In genomic region chr1:134962821-134963220, GRCm38 (mm10) we compare ENCODE assay signal across 8 mouse cellular contexts. TPM values are rescaled to one million over a fixed set of nuclear protein-coding genes. Genes with fewer than 3 reads are reported as not detected.
DNase-seq lines count a peak whose midpoint lies in the region; ATAC-seq and TF ChIP-seq lines count a peak whose summit lies in the region.

No protein-coding gene starts in this region.

- H3K27me3 ChIP-seq in spleen, adult 2 months (ENCODE audit: control insufficient read depth, insufficient read depth, low read length), result no peaks in the 10 kb centered on the region
- H3K27me3 ChIP-seq in embryonic facial prominence, embryonic 12.5 days, result no peaks in the 10 kb centered on the region
- no peaks in the 10 kb centered on the region for H3K27me3 ChIP-seq in stomach, embryonic 16.5 days (ENCODE audit: control insufficient read depth, insufficient read depth, low read length)

- no peaks in the 10 kb centered on the region for H3K9me3 ChIP-seq in embryonic facial prominence, embryonic 12.5 days
- no peaks in the 10 kb centered on the region for H3K9me3 ChIP-seq in stomach, embryonic 16.5 days (replicated peaks; ENCODE audit: control insufficient read depth, low read length)

- H3K4me2 ChIP-seq in embryonic facial prominence, embryonic 12.5 days (replicated peaks), result peak overlapping the region; percentile 70
- H3K4me2 ChIP-seq in stomach, embryonic 16.5 days (ENCODE audit: low read depth, low read length), result peak overlapping the region; percentile 82

- peak; percentile 33 to 37 for DNase-seq in spleen, adult 2 months (ENCODE audit: low read depth in 1 of 2, low spot score in 2 of 2)
- DNase-seq in spleen, adult 12 weeks (ENCODE audit: low spot score), result no peak
- DNase-seq in lung, postnatal 25 days (ENCODE audit: low spot score), result peak; percentile 21
- no peak for DNase-seq in layer of hippocampus, adult 9-11 months
- no peak for DNase-seq in adipocyte (ENCODE audit: low spot score)

- H3K36me3 ChIP-seq in spleen, adult 2 months (ENCODE audit: control insufficient read depth, insufficient read depth, low read length), result no peaks in the 10 kb centered on the region
- H3K36me3 ChIP-seq in embryonic facial prominence, embryonic 12.5 days, result no peaks in the 10 kb centered on the region
- no peaks in the 10 kb centered on the region for H3K36me3 ChIP-seq in stomach, embryonic 16.5 days (ENCODE audit: control insufficient read depth, insufficient read depth, low read length)

- TF ChIP-seq CTCF in spleen, adult 2 months (IDR thresholded peaks at IDR 0.05; ENCODE audit: extremely low read depth, insufficient read depth, insufficient read length, insufficient replicate concordance), result peak; percentile 22; the same call in 1 of the 2 replicates

- H3K9ac ChIP-seq in embryonic facial prominence, embryonic 12.5 days, result peak overlapping the region; percentile 52
- peak overlapping the region; percentile 79 for H3K9ac ChIP-seq in stomach, embryonic 16.5 days (ENCODE audit: low read length)

- no peak for TF ChIP-seq POLR2A in spleen, adult 2 months (IDR thresholded peaks at IDR 0.05; ENCODE audit: low read depth, low read length)

- H3K27ac ChIP-seq in spleen, adult 2 months (ENCODE audit: insufficient read depth, low read length), result peak overlapping the region; percentile 24; the same call in 1 of the 2 replicates
- H3K27ac ChIP-seq in embryonic facial prominence, embryonic 12.5 days, result no peak overlapping the region
- peak overlapping the region; percentile 34; the same call in 1 of the 2 replicates for H3K27ac ChIP-seq in stomach, embryonic 16.5 days (ENCODE audit: low read length)

- no peaks in the 10 kb centered on the region for H3K4me1 ChIP-seq in spleen, adult 2 months (ENCODE audit: control insufficient read depth, insufficient read depth, insufficient read length)
- peaks cover 10% of the 10 kb centered on the region; the same call in 1 of the 2 replicates for H3K4me1 ChIP-seq in embryonic facial prominence, embryonic 12.5 days
- peaks cover 15% of the 10 kb centered on the region for H3K4me1 ChIP-seq in stomach, embryonic 16.5 days (ENCODE audit: control insufficient read depth, insufficient read depth, low read length)

- 3% methylated on average over 11 of the region's 11 CpGs for WGBS in spleen, adult 2 months
- WGBS in embryonic facial prominence, embryonic 12.5 days, result 4% methylated on average over 11 of the region's 11 CpGs
- 2% methylated on average over 11 of the region's 11 CpGs for WGBS in stomach, embryonic 16.5 days

- ATAC-seq in embryonic facial prominence, embryonic 12.5 days (ENCODE audit: insufficient number of reproducible peaks, insufficient read depth, low FRiP score, low TSS enrichment), result no peak
- peak; percentile 61 for ATAC-seq in inflammation-experienced regulatory T-cells, adult 6 months
- ATAC-seq in stomach, embryonic 16.5 days (ENCODE audit: insufficient read depth, low FRiP score), result peak; percentile 69; the same call in 1 of the 2 replicates

- H3K4me3 ChIP-seq in spleen, adult 2 months (ENCODE audit: extremely low read depth, insufficient read depth, insufficient read length), result peak overlapping the region; percentile 78
- peak overlapping the region; percentile 56 for H3K4me3 ChIP-seq in embryonic facial prominence, embryonic 12.5 days
- peak overlapping the region; percentile 84 for H3K4me3 ChIP-seq in stomach, embryonic 16.5 days (replicated peaks; ENCODE audit: low read length)

RNA-seq across cellular contexts. Expression of gene Ube2t, which starts 0.5 kb away (rescaled TPM):
- 2.1 and 3.8 TPM in 2 replicates for polyA plus RNA-seq in spleen, adult 2 months (2012; rRNA removed)
- polyA plus RNA-seq in embryonic facial prominence, embryonic 12.5 days (2016; fragmentation: Nextera tagmentation; extraction: Ambion mirVana), result 34.8 and 35.6 TPM in 2 replicates
- polyA plus RNA-seq in inflammation-experienced regulatory T-cells, adult 6 months (2017; shearing (Covaris generic)), result 10 to 100 TPM; 11.0 to 33.5 (median 11.1) TPM
- polyA plus RNA-seq in stomach, embryonic 16.5 days (2015; fragmentation: Nextera tagmentation; extraction: Ambion mirVana), result 27.8 and 33.2 TPM in 2 replicates

RNA-seq across cellular contexts. Expression of gene Ppp1r12b, which starts 7.1 kb away (rescaled TPM):
- polyA plus RNA-seq in spleen, adult 2 months (2012; rRNA removed), result 6.1 and 6.5 TPM in 2 replicates
- polyA plus RNA-seq in embryonic facial prominence, embryonic 12.5 days (2016; fragmentation: Nextera tagmentation; extraction: Ambion mirVana), result 9.6 and 10.8 TPM in 2 replicates
- polyA plus RNA-seq in inflammation-experienced regulatory T-cells, adult 6 months (2017; shearing (Covaris generic)), result 1 to 10 TPM; 2.1 to 4.0 (median 3.2) TPM
- 24.5 and 28.9 TPM in 2 replicates for polyA plus RNA-seq in stomach, embryonic 16.5 days (2015; fragmentation: Nextera tagmentation; extraction: Ambion mirVana)

Comparison
In these comparisons a context has a peak if more than half of its experiments do, and no peak if none do; other contexts are left out.
1. DNase-seq: peak in spleen, adult 2 months (2 of 2) and lung, postnatal 25 days (single experiment); none in spleen, adult 12 weeks (single experiment), layer of hippocampus, adult 9-11 months (single experiment) and adipocyte (single experiment).
2. Peak in every context shown above with its lines, with median percentiles within 50 percentile points of each other: H3K4me3 ChIP-seq.